Mouse (Mus musculus): ENCODE results near the gene Klhl35.
A peak's percentile ranks its signal among the peaks of the same experiment; 100 is the strongest.

Klhl35 gene

DNA sequence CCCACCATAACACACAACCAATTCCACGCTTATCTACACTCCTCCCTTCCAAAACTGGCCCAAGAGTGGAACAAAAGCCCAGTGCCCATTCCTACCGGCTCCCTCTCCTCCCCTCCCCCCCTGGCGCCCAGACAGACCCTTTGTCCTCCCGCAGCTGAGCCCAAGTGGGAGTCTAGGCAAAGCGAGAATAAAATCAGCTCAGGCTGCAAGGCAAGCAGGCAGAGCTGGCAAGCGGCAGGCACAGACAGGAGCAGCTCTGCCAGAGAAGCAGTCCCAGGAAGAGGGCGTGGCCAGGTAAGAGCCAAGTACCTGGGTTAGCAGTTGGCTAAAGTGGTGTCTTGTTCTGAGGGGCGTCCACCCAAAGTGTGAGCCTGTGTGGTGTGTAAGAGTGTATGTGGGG lies at the start of gene Klhl35:
Klhl35 (plus strand) TSS at position 194 of the 400 bp plus-strand sequence.
- no peak for DNase-seq (ENCODE audit: low spot score)

DNA sequence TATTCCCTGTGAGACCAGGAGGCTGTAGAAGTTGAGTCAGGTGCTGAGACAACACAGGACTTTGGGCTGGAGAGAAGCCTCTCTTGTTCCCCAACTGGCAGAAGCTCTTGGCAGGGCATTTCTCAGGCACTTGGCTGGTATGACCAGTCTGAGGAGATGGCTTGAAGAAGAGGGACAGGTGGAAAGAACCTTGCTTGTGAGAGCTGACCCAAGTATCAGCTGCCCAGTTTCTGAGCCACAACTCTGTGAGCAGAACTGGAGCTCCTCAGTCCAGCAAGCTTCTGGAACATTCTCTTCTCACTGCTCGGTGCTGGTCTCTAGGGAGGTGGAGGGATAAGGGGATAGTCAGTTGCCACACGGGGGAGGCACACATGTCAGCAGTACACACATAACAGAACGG lies 46.5 kb upstream of the Klhl35 start:
- DNase-seq (ENCODE audit: low spot score) = no peak

DNA sequence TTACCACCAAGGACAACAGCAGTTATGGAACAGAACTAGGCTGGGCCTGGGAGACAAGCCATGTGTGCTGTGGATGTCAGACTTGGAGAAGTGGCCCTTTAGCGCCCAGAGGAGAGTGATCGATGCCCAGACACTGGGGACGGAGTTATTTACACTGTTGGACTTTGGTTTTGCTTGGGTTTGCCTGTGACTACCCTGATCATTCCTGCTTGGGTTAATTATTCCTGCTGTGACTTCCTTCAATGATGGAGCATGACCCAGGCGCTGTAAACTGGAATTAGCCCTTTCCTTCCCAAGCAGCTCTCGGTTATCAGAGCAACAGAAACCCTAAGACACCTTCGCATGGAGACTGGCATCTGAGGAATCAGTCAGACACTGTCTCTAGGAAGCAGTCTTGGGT lies 44.8 kb upstream of the Klhl35 start:
- DNase-seq (ENCODE audit: low spot score) = no peak

DNA sequence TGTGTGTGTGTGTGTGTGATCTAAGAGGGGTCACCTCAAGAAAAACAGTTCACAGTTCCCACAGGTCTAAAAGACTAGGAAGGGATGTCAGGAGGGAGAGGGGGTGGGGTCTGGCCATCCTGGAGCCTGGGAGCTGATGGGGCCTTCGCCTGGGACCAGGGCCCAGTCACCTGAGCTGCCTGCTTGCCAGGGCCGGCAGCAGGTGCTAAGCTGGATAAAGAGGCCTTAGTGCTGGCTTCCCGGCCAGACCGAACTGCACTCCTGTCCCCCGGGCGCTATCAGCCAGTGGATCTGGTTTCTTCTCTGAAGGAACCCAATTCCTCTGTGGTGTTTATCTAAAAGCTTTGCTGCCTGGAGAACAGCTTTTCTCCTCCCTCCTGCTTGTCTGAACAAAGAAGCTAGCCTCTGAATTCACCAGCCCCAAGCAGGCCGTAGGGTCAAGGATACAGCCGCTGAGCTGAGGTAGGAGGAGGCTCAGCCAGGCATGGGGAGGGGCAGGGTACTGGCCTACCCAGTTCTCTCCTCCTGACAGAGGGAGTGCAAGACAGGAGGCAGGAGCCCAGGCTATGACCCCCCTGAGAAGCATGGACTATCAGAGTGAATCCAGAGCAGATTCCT lies 41.2 kb upstream of the Klhl35 start:
- DNase-seq (ENCODE audit: low spot score) = no peak

DNA sequence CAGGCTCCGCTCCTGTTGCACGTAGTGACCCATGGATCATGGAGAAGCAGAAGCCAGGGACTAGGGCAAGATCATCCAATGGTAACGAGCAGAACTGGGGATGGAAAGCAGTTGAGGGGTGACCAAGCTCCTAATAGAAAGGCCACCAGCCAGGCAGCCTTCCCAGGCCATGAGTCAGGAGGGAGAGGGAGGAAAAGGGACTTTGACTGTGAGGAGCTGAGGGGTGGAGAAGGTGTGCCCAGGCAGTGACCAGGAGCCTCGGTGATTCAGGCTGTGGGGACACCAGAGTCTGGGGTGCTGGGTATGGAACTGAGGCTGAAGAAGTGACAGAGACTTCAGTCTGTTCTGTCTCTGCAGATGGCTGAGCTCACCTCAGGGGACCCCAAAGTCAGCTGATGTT lies 40.1 kb upstream of the Klhl35 start:
- no peak for DNase-seq (ENCODE audit: low spot score)

DNA sequence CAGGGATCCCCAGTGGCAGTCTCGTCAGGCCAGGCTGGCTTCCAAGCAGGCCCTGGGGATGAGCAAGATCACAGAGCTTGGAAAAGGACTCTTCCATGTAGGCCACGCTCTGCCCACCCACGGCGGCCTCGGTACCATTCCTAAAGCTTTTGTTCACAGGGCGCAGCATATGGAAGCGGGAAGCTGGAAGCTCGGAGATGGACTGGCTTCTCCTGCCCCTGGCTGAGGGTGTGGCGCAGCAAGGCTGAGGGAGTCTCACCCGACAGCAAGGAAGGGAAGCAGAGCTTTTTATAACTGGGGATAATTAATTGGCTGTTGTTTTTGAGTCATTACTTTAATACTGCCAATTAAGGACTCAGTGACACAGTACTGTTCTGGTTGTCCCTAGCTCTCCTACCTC lies 38.8 kb upstream of the Klhl35 start:
- no peak for DNase-seq (ENCODE audit: low spot score)

DNA sequence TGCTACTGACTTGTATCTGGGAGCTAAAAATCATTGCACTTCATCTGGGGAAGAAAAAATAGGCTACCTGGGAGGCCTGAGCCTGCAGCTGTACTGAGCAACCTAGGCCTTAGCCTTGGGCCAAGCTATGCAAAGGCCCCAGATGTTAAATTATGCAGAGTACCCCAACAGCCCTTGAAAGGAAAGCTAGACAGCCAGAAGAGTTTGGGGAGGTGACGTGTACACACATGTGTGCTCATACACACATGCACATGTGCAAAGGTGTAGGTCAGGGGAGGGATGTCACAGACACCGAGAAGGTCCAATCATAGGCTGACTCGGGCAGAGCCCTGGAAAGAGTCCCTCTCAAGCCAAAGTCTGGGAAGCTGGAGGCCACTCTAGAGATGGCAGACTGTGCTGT lies 37.8 kb upstream of the Klhl35 start:
- no peak for DNase-seq (ENCODE audit: low spot score)

DNA sequence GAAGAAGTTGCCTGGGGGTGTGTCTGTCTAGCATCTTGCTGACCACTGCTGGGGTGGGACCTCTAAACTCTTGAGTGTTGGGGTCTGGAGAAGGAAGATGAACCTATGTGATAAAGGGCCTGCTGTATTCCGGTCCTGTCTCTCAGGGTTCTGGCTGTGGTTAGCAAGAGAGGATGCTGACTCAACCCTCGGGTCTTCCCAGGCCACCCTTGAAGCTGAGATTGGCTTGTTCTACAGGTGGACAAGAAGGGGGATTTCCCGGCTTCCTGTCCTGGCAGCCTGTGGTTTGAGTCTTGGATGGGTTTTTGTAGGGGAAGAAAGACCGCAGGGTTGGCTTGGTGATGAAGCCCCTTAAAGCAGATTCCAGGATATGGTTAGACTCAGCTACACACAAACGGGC lies 37.0 kb upstream of the Klhl35 start:
- DNase-seq (ENCODE audit: low spot score) = no peak

DNA sequence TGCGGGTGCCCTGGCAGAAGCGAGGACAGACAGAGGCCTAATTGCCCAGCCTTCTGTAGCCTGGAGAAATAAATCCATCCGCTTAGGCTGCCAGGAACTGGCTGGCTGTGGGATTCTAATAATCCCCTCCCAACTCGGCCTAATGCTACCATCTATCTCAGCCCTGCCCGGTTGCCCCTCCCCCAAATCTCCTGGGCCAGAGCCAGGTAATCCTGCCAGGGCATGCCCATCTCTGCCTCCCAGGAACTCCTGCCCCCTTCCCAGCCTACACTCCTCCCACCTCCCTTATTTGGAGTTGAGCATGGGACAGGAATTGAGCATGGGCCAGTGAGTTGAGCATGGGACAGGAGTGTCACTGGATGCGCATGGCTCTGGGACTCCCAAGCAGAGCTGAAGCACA lies 36.0 kb upstream of the Klhl35 start:
- DNase-seq (ENCODE audit: low spot score) = no peak

DNA sequence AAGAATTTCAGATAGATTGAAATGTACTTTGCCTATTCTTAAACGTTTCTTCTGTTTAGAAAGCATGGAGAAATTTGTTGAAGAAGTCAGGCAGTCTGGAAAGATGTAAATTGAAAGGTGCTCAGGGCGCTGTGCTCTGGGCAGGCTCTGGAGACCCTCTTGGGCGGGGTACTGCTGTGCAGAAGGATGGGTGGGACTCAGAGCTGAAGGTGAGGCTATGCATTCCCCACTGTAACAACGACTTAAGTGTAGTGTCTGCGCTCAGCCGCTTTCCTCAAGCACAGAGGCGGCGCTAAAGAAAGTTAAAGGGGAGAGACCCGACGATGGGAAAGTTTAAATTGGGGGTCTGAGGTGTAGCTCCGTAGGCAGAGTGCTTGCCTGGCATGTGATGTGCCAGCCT lies 35.6 kb upstream of the Klhl35 start:
- DNase-seq (ENCODE audit: low spot score) = no peak

DNA sequence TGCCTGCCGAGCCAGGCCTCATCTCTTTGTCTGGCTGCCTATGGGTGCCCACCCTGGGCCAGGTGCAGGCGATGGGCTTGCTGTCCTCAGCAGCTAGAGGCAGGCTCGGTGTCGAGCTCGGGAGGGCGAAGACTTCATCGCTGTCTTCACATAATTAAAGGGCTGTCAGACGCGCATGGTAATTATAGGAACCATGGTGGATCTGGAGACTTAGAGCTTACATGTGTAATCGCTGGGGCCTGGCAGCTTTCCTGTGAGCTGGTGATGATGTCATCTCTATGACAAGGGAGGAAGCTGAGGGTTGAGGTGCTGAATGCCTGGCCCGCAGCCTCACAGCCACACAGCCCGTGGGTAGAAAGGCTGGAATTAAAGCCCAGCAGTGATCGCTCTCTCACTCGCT lies 33.6 kb upstream of the Klhl35 start:
- no peak for DNase-seq (ENCODE audit: low spot score)

DNA sequence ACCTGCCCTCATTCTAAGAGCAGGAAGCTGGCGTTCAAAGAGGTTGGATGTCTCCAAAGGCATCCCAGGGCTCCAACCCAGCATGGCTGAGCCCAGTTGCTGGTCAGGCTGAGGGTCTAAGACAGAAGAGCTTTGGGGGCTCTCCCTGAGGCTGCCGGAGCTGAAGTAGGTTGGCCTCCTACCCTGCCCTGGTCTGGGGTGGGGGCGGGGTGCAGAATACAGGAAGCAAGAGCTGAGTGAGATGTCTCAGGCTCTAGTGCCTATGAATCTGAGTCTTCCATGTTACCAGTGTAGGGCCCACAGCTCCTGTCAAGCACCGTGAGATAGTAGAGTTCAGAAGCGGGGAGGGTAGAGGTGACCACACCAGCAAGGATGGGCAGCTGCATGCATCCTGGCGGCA lies 32.9 kb upstream of the Klhl35 start:
- DNase-seq (ENCODE audit: low spot score) = no peak

DNA sequence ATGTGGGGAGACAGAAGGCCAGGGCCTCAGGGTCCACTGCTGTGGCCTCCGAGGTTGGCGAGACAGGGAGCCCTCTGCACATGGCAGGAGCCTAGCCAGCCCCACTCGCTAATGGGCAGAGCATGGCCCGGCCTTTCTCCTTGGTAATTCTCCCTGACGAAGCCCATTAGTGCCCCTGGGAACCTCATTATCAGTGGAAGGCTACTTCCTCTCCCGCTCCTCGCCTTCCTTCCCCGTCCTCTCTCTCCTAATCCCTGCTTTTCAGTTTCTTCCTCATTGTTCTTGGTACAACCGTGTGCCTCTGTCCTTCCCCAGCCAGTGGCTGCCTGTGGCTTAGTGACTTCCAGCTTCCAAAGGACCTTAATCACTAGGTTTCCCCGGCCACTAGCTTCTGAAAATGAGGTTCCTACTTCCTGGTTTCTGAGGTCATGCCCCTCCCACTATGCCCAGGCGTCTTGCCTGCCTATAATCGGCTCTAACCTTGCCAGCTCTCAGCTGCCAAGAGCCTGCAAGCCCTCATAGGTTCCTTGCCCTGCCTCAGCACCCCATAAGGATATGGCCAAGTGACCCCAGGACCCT lies 31.0 kb upstream of the Klhl35 start:
- no peak for DNase-seq (ENCODE audit: low spot score)

DNA sequence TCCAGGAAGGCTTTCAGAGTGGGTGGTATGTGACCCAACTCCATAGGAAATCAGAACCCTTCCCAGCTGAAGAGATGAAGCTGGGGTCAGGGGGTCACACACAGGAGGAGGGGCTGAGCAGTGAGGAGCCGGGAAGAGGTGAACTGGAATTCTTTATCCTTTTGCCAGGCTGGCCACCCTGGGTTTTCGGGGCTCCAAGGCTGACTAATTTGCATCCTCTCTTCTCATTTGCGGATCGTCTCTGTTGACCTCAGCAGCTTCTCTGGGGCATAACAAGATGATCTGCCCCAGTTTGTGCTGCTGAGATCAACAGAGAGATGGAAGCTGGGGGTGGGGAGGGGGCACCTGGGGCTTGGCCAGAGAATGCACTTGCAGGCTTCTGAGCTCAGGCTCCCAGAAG lies 29.3 kb upstream of the Klhl35 start:
- no peak for DNase-seq (ENCODE audit: low spot score)

DNA sequence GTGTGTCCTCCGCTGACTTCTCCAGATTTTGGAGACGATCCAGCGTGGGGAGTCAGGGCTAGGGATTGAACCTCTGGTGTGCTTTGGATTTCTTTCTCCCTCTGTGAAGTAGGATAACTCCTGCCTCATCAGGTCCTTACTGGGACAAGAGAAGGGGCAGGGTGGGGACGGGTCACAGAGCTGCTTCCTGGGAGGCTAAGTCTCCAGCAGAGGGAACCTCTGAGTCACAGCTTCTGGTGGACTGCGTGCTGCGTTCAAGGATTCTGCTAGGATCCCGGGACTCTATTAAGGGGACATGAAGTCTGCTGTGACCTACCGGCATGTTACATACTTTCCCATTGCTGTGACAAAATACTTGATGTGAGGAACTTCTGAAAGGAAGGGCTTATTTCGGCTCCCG lies 26.9 kb upstream of the Klhl35 start:
- no peak for DNase-seq (ENCODE audit: low spot score)

DNA sequence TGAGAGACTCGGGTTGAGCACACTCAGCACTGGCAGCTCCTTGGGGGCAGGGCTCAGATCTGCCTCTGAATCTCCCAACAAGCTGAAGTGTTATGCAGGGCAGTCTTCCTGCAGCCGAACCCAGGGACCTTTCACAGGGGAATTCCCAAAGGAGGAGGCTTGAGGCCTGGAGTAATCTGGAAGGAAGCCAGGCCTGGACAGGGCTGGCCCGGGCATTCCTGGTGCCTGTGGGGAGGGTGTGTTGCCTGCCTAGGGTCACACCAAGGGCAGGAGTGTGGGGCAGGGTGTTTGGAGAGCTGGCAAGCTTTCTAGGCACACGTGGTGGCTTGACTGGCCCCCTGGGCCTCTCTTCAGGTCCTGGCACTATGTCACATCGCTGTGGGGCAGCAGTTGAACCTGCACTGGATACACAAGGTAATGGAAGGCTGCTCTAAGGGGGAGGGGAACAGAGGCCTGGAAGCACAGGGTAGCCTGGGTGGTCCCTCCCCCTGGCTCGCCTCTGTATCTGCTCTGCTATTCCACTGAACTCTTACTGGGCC lies 24.2 kb upstream of the Klhl35 start:
- DNase-seq (ENCODE audit: low spot score) = peak; percentile 38

DNA sequence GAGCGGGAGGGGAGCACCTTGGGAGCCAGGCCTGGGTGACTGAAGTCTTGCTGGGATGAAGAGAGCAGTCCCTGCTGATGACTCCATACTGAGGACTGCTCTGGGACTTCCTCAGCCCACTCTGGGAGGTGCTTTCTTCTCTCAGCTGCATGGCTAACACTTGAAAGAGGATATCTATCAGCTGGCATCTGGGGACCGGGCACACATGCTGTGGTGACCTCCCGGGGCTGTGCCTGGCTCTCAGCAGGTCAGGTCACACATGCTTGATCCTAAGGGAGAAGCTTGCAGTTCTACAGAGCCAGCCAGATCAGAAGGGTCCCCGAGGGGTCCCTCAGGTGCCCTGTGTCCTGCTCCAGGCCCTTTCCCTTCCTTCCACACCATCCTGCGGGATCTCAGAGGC lies 22.6 kb upstream of the Klhl35 start:
- DNase-seq (ENCODE audit: low spot score) = no peak

DNA sequence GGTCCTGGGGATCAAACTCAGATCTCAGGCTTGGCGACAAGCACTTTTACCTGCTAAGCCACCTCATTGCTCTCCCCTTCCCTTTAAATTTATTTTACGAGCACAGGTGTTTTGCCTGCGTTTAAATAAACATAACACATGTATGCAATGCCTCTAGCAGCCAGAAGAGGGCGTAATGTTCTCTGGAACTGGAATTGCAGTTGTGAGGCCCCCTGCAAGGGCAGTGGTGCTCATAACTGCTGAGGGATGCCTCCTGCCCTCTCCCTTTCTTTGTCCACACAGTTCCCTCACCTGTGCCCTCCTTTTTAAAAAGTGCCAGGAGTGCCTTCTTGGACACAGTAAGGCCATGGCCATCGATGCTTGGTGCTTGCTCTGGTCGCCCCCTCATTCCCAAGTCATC lies 21.8 kb upstream of the Klhl35 start:
- no peak for DNase-seq (ENCODE audit: low spot score)

DNA sequence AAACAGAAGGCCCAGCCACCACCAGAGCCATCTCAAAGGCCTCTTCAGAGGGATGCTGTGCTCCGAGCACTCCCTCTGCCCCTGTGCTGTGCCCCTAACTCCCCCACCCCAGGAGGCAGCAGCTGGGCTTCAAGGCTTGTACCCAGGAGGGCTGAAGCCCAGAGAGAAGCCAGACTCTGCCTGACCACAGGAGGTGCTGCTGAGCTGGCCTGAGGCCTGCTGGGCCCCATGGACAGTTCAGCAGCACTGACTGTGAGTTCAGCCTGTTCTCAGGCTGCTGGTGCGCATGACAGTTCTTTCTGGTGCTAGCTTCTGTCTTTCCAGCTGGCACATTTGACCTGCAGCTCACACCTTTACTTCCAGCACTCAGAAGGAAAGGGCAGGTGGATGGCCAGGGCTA lies 20.0 kb upstream of the Klhl35 start:
- no peak for DNase-seq (ENCODE audit: low spot score)

DNA sequence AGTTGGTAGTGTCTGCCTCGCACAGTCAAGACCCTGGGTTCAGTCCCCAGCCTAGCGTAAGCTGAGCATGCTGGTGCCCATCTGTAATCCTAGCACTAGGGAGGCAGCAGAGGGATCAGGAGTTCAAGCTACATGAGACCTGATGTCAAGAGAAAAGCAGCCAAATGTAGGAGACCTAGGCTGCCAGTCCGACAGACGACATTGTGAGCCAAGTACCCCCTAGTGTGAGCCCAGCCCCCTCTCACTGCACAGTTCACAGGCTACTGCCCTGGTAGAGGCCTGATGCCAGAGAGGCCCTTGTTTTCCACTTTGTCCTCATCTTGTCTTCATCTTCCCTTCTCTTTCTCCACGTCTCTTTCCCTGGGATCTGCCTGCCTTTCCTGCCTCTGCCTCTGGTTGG lies 18.5 kb upstream of the Klhl35 start:
- no peak for DNase-seq (ENCODE audit: low spot score)

DNA sequence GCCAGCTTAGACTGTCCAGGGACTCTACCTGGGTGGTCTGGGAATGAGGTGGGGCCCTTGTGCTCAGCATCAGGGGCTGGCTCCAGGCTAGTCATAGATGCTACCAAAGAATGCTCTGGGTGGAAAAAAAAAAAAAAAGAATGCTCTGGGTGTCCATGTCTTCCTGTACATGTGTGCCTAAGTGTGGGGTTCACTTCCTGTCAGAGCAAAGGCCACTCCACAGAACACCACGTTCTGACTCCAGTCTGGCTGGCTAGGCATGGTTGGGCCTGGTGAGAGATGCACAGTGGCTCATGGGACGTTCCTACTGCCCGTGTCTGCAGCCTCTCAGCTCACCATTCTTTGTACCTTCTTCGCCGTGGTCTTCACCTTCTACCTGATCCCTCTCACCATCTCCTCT lies 17.2 kb upstream of the Klhl35 start:
- DNase-seq (ENCODE audit: low spot score) = no peak

DNA sequence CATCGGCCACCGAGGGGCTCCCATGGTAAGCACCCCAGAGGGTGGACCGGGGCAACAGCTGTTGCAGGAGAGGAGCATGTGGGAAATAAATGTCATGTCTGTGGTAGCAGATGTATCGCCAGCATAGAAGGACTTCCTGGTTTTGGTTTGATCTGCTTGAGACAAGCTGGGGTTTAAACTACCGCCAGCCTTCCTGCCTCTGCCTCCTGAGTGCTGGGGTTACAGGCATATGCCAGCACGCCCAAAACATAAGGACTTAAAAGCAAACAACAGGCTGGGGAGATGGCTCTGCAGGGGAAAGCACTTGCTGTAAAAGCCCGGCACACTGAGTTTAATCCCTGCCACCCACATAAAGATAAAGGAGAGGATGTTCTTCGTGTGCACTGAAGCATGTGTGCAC lies 16.7 kb upstream of the Klhl35 start:
- no peak for DNase-seq (ENCODE audit: low spot score)

DNA sequence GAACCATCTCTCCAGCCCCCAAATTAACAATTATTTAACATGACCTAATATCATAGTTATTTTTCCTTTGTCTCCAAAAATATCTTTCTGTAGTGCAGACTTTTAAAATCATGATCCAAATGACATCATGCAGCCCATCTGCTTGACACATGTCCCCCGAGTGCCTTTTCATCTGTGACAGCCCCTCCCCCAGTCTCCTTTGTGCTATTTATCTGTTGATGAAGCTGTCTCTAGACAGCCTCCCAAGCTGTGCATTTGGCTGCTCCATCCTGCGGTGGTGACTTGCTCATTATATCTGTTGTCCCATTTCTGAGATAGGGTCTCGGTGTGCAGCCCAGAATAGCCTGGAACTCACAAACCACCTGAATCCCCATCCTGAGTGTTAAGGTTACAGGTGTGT lies 16.1 kb upstream of the Klhl35 start:
- no peak for DNase-seq (ENCODE audit: low spot score)

DNA sequence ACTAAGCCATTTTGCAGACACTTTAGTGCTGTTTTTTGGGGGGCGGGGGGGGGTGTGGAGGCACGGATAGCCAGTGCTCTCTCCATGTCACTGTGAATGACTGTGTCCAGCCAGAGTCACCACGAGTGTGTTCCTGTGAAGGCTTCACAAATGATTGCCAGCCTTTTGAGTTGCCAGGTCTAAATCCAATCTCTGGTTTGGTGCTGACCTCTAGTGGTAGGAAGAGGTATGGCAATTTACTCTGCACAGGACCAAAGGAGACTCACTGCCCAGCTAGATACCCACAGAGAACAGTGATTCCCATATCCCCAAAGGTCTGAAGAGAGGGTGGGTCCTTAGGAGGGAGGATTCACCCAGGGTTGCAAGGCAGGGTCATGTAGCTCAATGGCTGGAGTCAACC lies 15.1 kb upstream of the Klhl35 start:
- peak; percentile 60 for DNase-seq (ENCODE audit: low spot score)

All from urinary bladder, postnatal 25 days (tissue).